Mouse (Mus musculus) embryonic facial prominence, embryonic 15.5 days (tissue): ENCODE results near the gene Fbn1. TPM values are rescaled to one million over a fixed set of nuclear protein-coding genes. Genes with fewer than 3 reads are reported as not detected.

Experiments used
- ATAC-seq: fragments of 200-750 bp; cut with Nextera tagmentation; 2 replicates; pipeline ENCODE4 v1.8.0; 2017; ENCODE audit warnings: low read depth, moderate TSS enrichment; ENCODE audit not compliant: insufficient number of reproducible peaks, low FRiP score, low TSS enrichment
- H3K27ac ChIP-seq: fragments of 300-500 bp; sonication (generic); replicated peaks from 2 replicates; pipeline ENCODE4 v1.5.1; 2015; ENCODE audit warnings: mild to moderate bottlenecking, inconsistent platforms
- H3K27me3 ChIP-seq: fragments of 300-500 bp; sonication (generic); 2 replicates; pipeline ENCODE4 v1.6.1; 2015; ENCODE audit warnings: inconsistent platforms
- H3K36me3 ChIP-seq: fragments of 300-500 bp; sonication (generic); 2 replicates; pipeline ENCODE4 v1.6.1; 2015; ENCODE audit warnings: mild to moderate bottlenecking, inconsistent platforms
- H3K4me1 ChIP-seq: fragments of 300-500 bp; sonication (generic); 2 replicates; pipeline ENCODE4 v1.6.1; 2015; ENCODE audit warnings: inconsistent platforms
- H3K4me2 ChIP-seq: fragments of 300-500 bp; sonication (generic); replicated peaks from 2 replicates; pipeline ENCODE4 v1.6.1; 2015; ENCODE audit warnings: mild to moderate bottlenecking, inconsistent platforms
- H3K4me3 ChIP-seq: fragments of 300-500 bp; sonication (generic); replicated peaks from 2 replicates; pipeline ENCODE4 v1.5.1; 2015; ENCODE audit warnings: mild to moderate bottlenecking, inconsistent platforms
- H3K9ac ChIP-seq: fragments of 300-500 bp; sonication (generic); 2 replicates; pipeline ENCODE4 v1.6.1; 2015; ENCODE audit warnings: inconsistent platforms
- H3K9me3 ChIP-seq: fragments of 300-500 bp; sonication (generic); replicated peaks from 2 replicates; pipeline ENCODE4 v1.6.1; 2016; ENCODE audit warnings: inconsistent platforms
- WGBS: fragments of 180-500 bp; shearing (Covaris S2); methylation state at CpG from one replicate; pipeline ENCODE4 v1.1.7; 2015; 5-methylcytosine and 5-hydroxymethylcytosine counted together
- polyA plus RNA-seq: library from polyadenylated mRNA; unstranded; fragments of >200 nt; fragmentation: Nextera tagmentation; extraction: Ambion mirVana; gene quantifications from 2 replicates; pipeline ENCODE4 v1.2.1, GENCODE M21; 2015

Fbn1 gene
- polyA plus RNA-seq, 1 experiment from 2014 or later, result 24.5 TPM

GRCm38 (mm10) chr2:125389796-125390195, 118.0 kb downstream of the Fbn1 start:
- no peak overlapping the region for H3K4me3 ChIP-seq
- H3K4me2 ChIP-seq, result no peak overlapping the region
- 94% methylated on average over 10 of the region's 10 CpGs for WGBS
- H3K27me3 ChIP-seq, result no peaks in the 10 kb centered on the region
- H3K9me3 ChIP-seq, result no peaks in the 10 kb centered on the region
- H3K36me3 ChIP-seq, result peaks cover 32% of the 10 kb centered on the region; the same call in 1 of the 2 replicates
- no peak overlapping the region for H3K27ac ChIP-seq
- ATAC-seq, result no peak
- H3K4me1 ChIP-seq, result no peaks in the 10 kb centered on the region
- no peak overlapping the region for H3K9ac ChIP-seq

GRCm38 (mm10) chr2:125386221-125386965, 121.4 kb downstream of the Fbn1 start:
- Histone ChIP-seq H3K9me3 (no peaks in the 10 kb centered on the region), H3K27me3 (no peaks in the 10 kb centered on the region), H3K9ac (no peak overlapping the region), H3K4me3 (no peak overlapping the region), H3K27ac (no peak overlapping the region), H3K4me1 (no peaks in the 10 kb centered on the region), H3K4me2 (no peak overlapping the region), H3K36me3 (peaks cover 33% of the 10 kb centered on the region; the same call in 1 of the 2 replicates)
- 70% methylated on average over 7 of the region's 7 CpGs for WGBS
- ATAC-seq, result no peak

- 68% methylated on average over 4 of the region's 4 CpGs for WGBS
- H3K4me3 ChIP-seq, result no peak overlapping the region
- H3K27ac ChIP-seq, result no peak overlapping the region
- H3K4me1 ChIP-seq, result no peaks in the 10 kb centered on the region
- no peaks in the 10 kb centered on the region for H3K27me3 ChIP-seq
- H3K4me2 ChIP-seq, result no peak overlapping the region
- ATAC-seq, result no peak
- no peak overlapping the region for H3K9ac ChIP-seq
- peaks cover 30% of the 10 kb centered on the region; the same call in 1 of the 2 replicates for H3K36me3 ChIP-seq
- H3K9me3 ChIP-seq, result no peaks in the 10 kb centered on the region
Measured at GRCm38 (mm10) chr2:125384941-125385340, 122.9 kb downstream of the Fbn1 start.

GRCm38 (mm10) chr2:125384415-125384814, 123.4 kb downstream of the Fbn1 start:
- Histone ChIP-seq H3K9me3 (no peaks in the 10 kb centered on the region), H3K27me3 (no peaks in the 10 kb centered on the region), H3K4me3 (no peak overlapping the region), H3K9ac (no peak overlapping the region), H3K4me2 (no peak overlapping the region), H3K27ac (no peak overlapping the region), H3K4me1 (no peaks in the 10 kb centered on the region), H3K36me3 (peaks cover 30% of the 10 kb centered on the region; the same call in 1 of the 2 replicates)
- no peak for ATAC-seq
- 90% methylated on average over 6 of the region's 6 CpGs for WGBS

GRCm38 (mm10) chr2:125383273-125383641, 124.5 kb downstream of the Fbn1 start:
- Histone ChIP-seq H3K36me3 (peaks cover 18% of the 10 kb centered on the region; the same call in 1 of the 2 replicates), H3K4me2 (no peak overlapping the region)

GRCm38 (mm10) chr2:125382613-125383272, 125.0 kb downstream of the Fbn1 start:
- 65% methylated on average over 7 of the region's 7 CpGs for WGBS
- H3K9ac ChIP-seq, result no peak overlapping the region
- H3K27me3 ChIP-seq, result no peaks in the 10 kb centered on the region
- H3K4me1 ChIP-seq, result no peaks in the 10 kb centered on the region
- no peaks in the 10 kb centered on the region for H3K9me3 ChIP-seq
- ATAC-seq, result no peak
- no peak overlapping the region for H3K27ac ChIP-seq
- H3K36me3 ChIP-seq, result peaks cover 16% of the 10 kb centered on the region; the same call in 1 of the 2 replicates
- no peak overlapping the region for H3K4me2 ChIP-seq
- H3K4me3 ChIP-seq, result no peak overlapping the region

More at GRCm38 (mm10) chr2:125383273-125383641, 124.5 kb downstream of the Fbn1 start:
- no peaks in the 10 kb centered on the region for H3K9me3 ChIP-seq
- H3K4me3 ChIP-seq, result no peak overlapping the region
- 86% methylated on average over 7 of the region's 7 CpGs for WGBS
- H3K9ac ChIP-seq, result no peak overlapping the region
- ATAC-seq, result no peak
- H3K27me3 ChIP-seq, result no peaks in the 10 kb centered on the region
- H3K27ac ChIP-seq, result no peak overlapping the region
- no peaks in the 10 kb centered on the region for H3K4me1 ChIP-seq

GRCm38 (mm10) chr2:125380086-125380485, 127.7 kb downstream of the Fbn1 start:
- Histone ChIP-seq H3K9ac (no peak overlapping the region), H3K9me3 (no peaks in the 10 kb centered on the region), H3K27me3 (no peaks in the 10 kb centered on the region), H3K4me2 (no peak overlapping the region), H3K36me3 (peaks cover 13% of the 10 kb centered on the region), H3K4me1 (no peaks in the 10 kb centered on the region), H3K27ac (no peak overlapping the region), H3K4me3 (no peak overlapping the region)
- 74% methylated on average over 2 of the region's 2 CpGs for WGBS
- no peak for ATAC-seq

- no peak for ATAC-seq
- Histone ChIP-seq H3K4me1 (no peaks in the 10 kb centered on the region), H3K4me3 (no peak overlapping the region), H3K4me2 (no peak overlapping the region), H3K36me3 (peaks cover 11% of the 10 kb centered on the region; the same call in 1 of the 2 replicates), H3K27ac (no peak overlapping the region), H3K9me3 (no peaks in the 10 kb centered on the region), H3K9ac (no peak overlapping the region), H3K27me3 (no peaks in the 10 kb centered on the region)
- WGBS, result 92% methylated on average over 2 of the region's 2 CpGs
Measured at GRCm38 (mm10) chr2:125379206-125379605, 128.6 kb downstream of the Fbn1 start.

GRCm38 (mm10) chr2:125375926-125376325, 131.9 kb downstream of the Fbn1 start:
- H3K27me3 ChIP-seq, result no peaks in the 10 kb centered on the region
- no peak overlapping the region for H3K4me2 ChIP-seq
- H3K36me3 ChIP-seq, result peaks cover 22% of the 10 kb centered on the region
- H3K9me3 ChIP-seq, result no peaks in the 10 kb centered on the region
- H3K9ac ChIP-seq, result no peak overlapping the region
- 35% methylated on average over 5 of the region's 5 CpGs for WGBS
- ATAC-seq, result no peak
- H3K4me3 ChIP-seq, result no peak overlapping the region
- H3K4me1 ChIP-seq, result no peaks in the 10 kb centered on the region
- H3K27ac ChIP-seq, result no peak overlapping the region

GRCm38 (mm10) chr2:125375301-125375700, 132.5 kb downstream of the Fbn1 start:
- WGBS, result 59% methylated on average over 10 of the region's 10 CpGs
- H3K4me1 ChIP-seq, result no peaks in the 10 kb centered on the region

GRCm38 (mm10) chr2:125369666-125370065, 138.1 kb downstream of the Fbn1 start:
- Histone ChIP-seq H3K9me3 (no peaks in the 10 kb centered on the region), H3K4me3 (no peak overlapping the region), H3K9ac (no peak overlapping the region), H3K27ac (no peak overlapping the region), H3K4me1 (no peaks in the 10 kb centered on the region), H3K4me2 (no peak overlapping the region), H3K27me3 (no peaks in the 10 kb centered on the region), H3K36me3 (peaks cover 63% of the 10 kb centered on the region)
- WGBS, result 88% methylated on average over 8 of the region's 8 CpGs
- ATAC-seq, result no peak

More at GRCm38 (mm10) chr2:125375301-125375700, 132.5 kb downstream of the Fbn1 start:
- Histone ChIP-seq H3K36me3 (peaks cover 24% of the 10 kb centered on the region), H3K9me3 (no peaks in the 10 kb centered on the region), H3K27me3 (no peaks in the 10 kb centered on the region), H3K27ac (no peak overlapping the region), H3K4me2 (no peak overlapping the region), H3K9ac (no peak overlapping the region), H3K4me3 (no peak overlapping the region)
- no peak for ATAC-seq
